Mouse (Mus musculus): ENCODE measurements around the gene Tiam1. TPM values are rescaled to one million over a fixed set of nuclear protein-coding genes. Genes with fewer than 3 reads are reported as not detected.

Gene Tiam1
- polyA plus RNA-seq, 1 experiment from 2014 or later, result 4.2 TPM

DNA sequence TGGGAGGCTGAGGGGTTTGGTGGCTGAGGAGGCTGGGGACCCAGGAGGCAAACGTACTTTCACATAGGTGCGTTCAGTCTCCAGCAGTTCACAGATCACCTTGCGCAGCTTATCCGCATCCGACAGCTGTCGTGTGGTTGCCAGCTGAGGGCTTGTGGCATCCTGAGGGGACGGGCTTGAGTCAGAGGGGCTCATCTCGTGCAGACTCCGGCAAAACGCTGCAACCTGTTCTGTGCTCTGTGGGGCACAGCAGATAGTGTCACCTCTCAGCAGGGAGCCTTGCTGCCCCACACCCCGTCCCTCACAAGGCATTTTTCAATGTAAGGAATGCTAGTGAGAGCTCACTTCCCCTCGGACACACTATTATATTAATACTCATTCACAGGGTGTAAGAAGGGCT, 330.7 kb downstream of the Tiam1 start:
- no peak for ATAC-seq (ENCODE audit: insufficient read depth)
- no peaks in the 10 kb centered on the region for H3K9me3 ChIP-seq (replicated peaks)
- peaks cover 19% of the 10 kb centered on the region for H3K4me1 ChIP-seq (replicated peaks)
- H3K27me3 ChIP-seq, result peaks cover 15% of the 10 kb centered on the region
- WGBS (ENCODE audit: insufficient replicate concordance), result 53% methylated on average over 12 of the region's 12 CpGs
- no peak overlapping the region for H3K27ac ChIP-seq (replicated peaks)
- H3K36me3 ChIP-seq (replicated peaks), result 0 out of 2 replicates have a peak, but pooled peaks cover 7% of the 10 kb centered on the region
- no peak overlapping the region for H3K9ac ChIP-seq
- no peak overlapping the region for H3K4me3 ChIP-seq (replicated peaks)
- no peak overlapping the region for H3K4me2 ChIP-seq

DNA sequence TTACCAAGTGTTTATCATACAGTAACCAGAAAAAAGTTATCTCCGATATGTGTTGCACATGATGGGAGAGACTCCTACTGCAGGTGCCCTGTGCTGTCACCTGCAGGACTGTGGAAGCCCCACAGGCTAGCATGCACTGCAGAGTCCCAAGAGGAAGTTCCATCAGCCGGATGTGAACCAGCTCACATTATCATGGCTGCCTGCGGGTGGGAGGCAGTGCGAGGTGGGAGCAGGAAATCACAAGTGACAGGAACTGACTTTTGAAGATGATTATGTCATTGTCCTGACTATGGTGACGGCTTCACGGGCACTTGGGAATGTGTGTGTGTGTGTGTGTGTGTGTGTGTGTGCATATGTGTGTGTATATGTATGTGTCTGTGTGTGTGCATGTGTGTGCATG, 333.2 kb downstream of the Tiam1 start:
- no peak overlapping the region for H3K9ac ChIP-seq
- H3K27ac ChIP-seq (replicated peaks), result no peak overlapping the region
- WGBS (ENCODE audit: insufficient replicate concordance), result 41% methylated on average over 6 of the region's 6 CpGs
- ATAC-seq (ENCODE audit: insufficient read depth), result no peak
- H3K36me3 ChIP-seq (replicated peaks), result 0 out of 2 replicates have a peak, but pooled peaks cover 7% of the 10 kb centered on the region
- H3K9me3 ChIP-seq (replicated peaks), result no peaks in the 10 kb centered on the region
- H3K4me1 ChIP-seq (replicated peaks), result 0 out of 2 replicates have a peak, but pooled peaks cover 4% of the 10 kb centered on the region
- no peaks in the 10 kb centered on the region for H3K27me3 ChIP-seq
- H3K4me3 ChIP-seq (replicated peaks), result no peak overlapping the region
- no peak overlapping the region for H3K4me2 ChIP-seq

DNA sequence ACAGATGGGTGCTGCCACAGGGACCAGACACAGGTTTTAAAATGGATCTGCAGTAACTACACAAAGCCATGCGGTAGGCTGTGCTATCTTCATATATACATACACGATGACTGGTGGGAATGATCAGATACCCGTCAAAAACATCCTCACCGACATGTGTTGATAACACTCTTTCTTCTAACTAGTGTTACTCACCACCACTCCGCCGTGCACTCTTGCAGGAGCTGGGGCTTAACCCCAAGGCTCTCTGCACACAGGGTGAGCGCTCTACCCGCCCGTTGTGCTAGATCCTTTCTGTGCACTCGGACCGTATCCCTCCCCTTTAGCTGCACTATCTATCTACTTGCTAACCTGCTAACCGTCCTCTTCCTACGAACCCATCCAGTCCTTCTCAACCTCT, 335.4 kb downstream of the Tiam1 start:
- no peak overlapping the region for H3K4me2 ChIP-seq
- 24% methylated on average over 13 of the region's 13 CpGs for WGBS (ENCODE audit: insufficient replicate concordance)
- H3K4me3 ChIP-seq (replicated peaks), result no peak overlapping the region
- no peak overlapping the region for H3K9ac ChIP-seq
- H3K9me3 ChIP-seq (replicated peaks), result no peaks in the 10 kb centered on the region
- no peaks in the 10 kb centered on the region for H3K4me1 ChIP-seq (replicated peaks)
- no peaks in the 10 kb centered on the region for H3K27me3 ChIP-seq
- 0 out of 2 replicates have a peak, but pooled peaks cover 10% of the 10 kb centered on the region for H3K36me3 ChIP-seq (replicated peaks)
- no peak overlapping the region for H3K27ac ChIP-seq (replicated peaks)
- 0 out of 2 replicates have a peak, but pooled peaks have one; percentile 22 for ATAC-seq (ENCODE audit: insufficient read depth)

DNA sequence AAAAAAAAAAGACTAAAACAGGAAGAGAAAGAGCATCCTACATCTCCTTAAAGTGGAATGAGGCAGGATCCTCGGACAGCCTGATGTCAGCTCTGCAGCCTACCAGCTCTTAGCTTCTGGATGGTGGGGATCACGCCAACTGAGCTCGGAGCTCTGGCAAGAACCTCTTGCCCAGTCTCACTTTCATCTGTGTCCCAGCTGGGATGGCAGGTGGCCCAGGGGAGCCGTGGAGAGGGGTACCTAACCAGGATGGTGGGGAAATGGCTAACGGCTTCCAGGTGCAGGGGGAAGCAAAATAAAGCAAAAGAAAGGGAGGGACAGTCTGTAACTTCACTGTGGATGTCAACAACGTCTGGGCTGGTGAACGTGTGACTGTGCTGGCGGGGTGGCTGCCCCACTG, 337.6 kb downstream of the Tiam1 start:
- no peak for ATAC-seq (ENCODE audit: insufficient read depth)
- Histone ChIP-seq H3K27ac (replicated peaks) (no peak overlapping the region), H3K4me3 (replicated peaks) (no peak overlapping the region), H3K4me2 (no peak overlapping the region), H3K27me3 (no peaks in the 10 kb centered on the region), H3K4me1 (replicated peaks) (no peaks in the 10 kb centered on the region), H3K9me3 (replicated peaks) (no peaks in the 10 kb centered on the region), H3K36me3 (replicated peaks) (0 out of 2 replicates have a peak, but pooled peaks cover 5% of the 10 kb centered on the region), H3K9ac (no peak overlapping the region)
- 66% methylated on average over 8 of the region's 8 CpGs for WGBS (ENCODE audit: insufficient replicate concordance)

DNA sequence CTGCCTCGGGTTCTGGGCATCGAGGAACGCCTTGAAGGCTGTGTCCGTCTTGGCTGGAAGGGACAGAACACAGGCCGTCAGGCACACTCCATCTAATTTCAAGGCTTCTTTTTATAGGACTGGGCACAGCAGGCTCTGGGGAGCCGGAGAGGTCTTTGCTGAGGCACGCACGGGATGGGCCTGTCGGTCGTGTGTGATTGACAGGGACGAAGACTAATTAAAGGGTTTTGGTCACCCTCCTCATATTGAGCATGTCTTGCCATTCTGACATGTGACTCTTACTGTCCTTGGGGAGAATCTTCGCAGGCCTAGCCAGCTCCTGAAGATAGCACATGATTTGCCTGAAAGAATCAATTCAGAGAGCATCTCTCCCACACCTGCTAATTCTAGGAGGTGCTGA, 338.4 kb downstream of the Tiam1 start:
- H3K9ac ChIP-seq, result no peak overlapping the region
- H3K4me3 ChIP-seq (replicated peaks), result no peak overlapping the region
- WGBS (ENCODE audit: insufficient replicate concordance), result 80% methylated on average over 12 of the region's 12 CpGs
- H3K27ac ChIP-seq (replicated peaks), result no peak overlapping the region
- ATAC-seq (ENCODE audit: insufficient read depth), result no peak
- H3K36me3 ChIP-seq (replicated peaks), result 0 out of 2 replicates have a peak, but pooled peaks cover 3% of the 10 kb centered on the region
- H3K4me1 ChIP-seq (replicated peaks), result no peaks in the 10 kb centered on the region
- H3K4me2 ChIP-seq, result no peak overlapping the region
- H3K9me3 ChIP-seq (replicated peaks), result no peaks in the 10 kb centered on the region
- H3K27me3 ChIP-seq, result no peaks in the 10 kb centered on the region

DNA sequence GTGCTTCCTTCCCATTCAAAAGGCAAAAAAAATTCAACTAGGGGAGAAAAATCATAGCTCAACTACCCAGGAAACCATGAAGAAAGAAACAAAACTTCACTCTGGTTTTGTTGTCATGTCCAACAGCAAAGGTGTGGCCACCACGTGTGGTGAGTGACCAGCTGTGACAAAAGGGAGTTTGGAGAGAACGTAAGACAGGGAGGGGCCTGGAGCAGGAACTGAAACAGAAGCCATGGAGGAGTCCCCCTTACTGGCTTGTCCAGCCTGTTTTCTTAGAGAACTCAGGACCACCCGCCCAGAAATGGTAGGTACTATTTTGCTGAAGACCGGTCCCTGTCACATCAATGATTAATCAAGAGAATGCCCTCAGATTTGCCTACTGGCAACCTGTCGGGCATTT, 342.1 kb downstream of the Tiam1 start:
- no peak overlapping the region for H3K4me2 ChIP-seq
- no peaks in the 10 kb centered on the region for H3K27me3 ChIP-seq
- no peaks in the 10 kb centered on the region for H3K4me1 ChIP-seq (replicated peaks)
- no peak overlapping the region for H3K4me3 ChIP-seq (replicated peaks)
- H3K9me3 ChIP-seq (replicated peaks), result no peaks in the 10 kb centered on the region
- no peak overlapping the region for H3K9ac ChIP-seq
- WGBS (ENCODE audit: insufficient replicate concordance), result 70% methylated on average over 5 of the region's 5 CpGs
- H3K36me3 ChIP-seq (replicated peaks), result 0 out of 2 replicates have a peak, but pooled peaks cover 3% of the 10 kb centered on the region
- ATAC-seq (ENCODE audit: insufficient read depth), result no peak
- H3K27ac ChIP-seq (replicated peaks), result no peak overlapping the region

DNA sequence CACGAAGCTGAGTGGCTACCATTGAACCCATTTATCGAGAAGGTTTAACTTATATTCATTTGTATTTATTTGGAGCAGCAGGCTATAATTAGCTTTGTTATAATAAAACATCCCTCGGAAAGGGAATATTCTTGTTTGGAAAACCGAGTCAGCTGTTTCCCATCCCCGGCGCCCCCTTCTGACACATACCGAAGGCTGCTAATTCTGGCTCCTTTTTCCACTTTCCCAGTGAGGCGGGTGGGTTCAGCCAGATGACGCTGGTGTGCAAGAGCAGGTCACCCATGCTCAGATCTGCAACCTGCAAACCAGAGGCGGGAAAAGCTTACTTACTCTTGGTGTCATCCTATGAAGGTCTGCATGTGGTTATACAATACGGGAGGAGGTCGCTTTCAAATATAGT, 343.8 kb downstream of the Tiam1 start:
- Histone ChIP-seq H3K4me3 (replicated peaks) (no peak overlapping the region), H3K4me2 (no peak overlapping the region), H3K9me3 (replicated peaks) (no peaks in the 10 kb centered on the region), H3K27me3 (no peaks in the 10 kb centered on the region), H3K4me1 (replicated peaks) (no peaks in the 10 kb centered on the region), H3K9ac (no peak overlapping the region), H3K27ac (replicated peaks) (no peak overlapping the region), H3K36me3 (replicated peaks) (0 out of 2 replicates have a peak, but pooled peaks cover under 1% of the 10 kb centered on the region)
- ATAC-seq (ENCODE audit: insufficient read depth), result no peak
- WGBS (ENCODE audit: insufficient replicate concordance), result 74% methylated on average over 12 of the region's 12 CpGs

DNA sequence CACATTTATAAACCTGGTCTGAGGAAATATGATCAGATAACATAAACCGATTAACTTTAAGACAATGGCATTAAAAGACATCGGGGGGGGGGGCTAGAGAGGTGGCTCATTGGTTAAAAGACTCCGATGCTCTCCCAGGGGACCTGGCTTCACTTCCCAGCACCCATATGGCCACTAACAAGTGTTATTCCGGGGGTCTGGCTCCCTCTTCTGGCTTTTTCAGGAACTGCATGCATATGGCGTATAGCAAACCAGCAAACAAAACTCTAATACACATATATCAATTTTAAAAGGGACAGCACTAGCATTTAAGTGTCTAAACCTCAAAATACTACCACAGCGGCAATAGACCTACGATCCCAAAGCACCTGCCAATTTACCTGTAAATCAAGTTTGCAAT, 347.0 kb downstream of the Tiam1 start:
- H3K9me3 ChIP-seq (replicated peaks), result no peaks in the 10 kb centered on the region
- ATAC-seq (ENCODE audit: insufficient read depth), result no peak
- H3K4me1 ChIP-seq (replicated peaks), result no peaks in the 10 kb centered on the region
- no peak overlapping the region for H3K9ac ChIP-seq
- H3K27me3 ChIP-seq, result no peaks in the 10 kb centered on the region
- no peak overlapping the region for H3K4me3 ChIP-seq (replicated peaks)
- no peak overlapping the region for H3K4me2 ChIP-seq
- no peaks in the 10 kb centered on the region for H3K36me3 ChIP-seq (replicated peaks)
- H3K27ac ChIP-seq (replicated peaks), result no peak overlapping the region
- 70% methylated on average over 7 of the region's 7 CpGs for WGBS (ENCODE audit: insufficient replicate concordance)

DNA sequence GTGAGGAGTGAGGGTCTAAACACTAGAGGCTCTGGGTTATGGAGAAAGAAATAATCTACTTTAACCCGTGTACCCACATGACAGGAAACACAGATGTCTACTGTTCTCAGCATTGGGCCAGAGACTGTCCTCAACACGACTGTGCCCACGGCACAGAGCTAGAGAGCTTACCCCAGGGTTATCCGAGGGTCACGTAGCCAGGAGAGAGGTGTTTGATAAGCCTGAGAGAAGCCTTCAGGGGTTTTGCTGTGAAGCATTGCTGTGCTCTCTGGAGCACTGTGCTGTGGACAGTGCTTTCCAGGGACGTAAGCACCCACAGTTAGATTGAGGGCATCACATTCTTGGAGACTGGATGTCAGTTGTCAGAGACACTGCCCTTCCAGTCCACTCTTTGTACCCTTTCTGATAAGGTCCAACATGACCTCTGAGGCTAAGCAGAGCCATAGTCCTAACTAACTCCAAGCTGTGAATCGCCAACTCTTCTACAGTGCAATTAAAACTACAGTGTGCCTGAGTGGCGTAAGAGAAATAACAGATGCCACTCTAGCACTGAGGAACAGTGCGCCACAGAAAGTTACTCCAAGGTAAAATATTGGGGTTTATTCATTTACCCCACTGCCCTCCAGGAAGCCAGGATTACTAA, 353.7 kb downstream of the Tiam1 start:
- 70% methylated on average over 9 of the region's 9 CpGs for WGBS (ENCODE audit: insufficient replicate concordance)
- ATAC-seq (ENCODE audit: insufficient read depth), result no peak
- H3K4me3 ChIP-seq (replicated peaks), result no peak overlapping the region

DNA sequence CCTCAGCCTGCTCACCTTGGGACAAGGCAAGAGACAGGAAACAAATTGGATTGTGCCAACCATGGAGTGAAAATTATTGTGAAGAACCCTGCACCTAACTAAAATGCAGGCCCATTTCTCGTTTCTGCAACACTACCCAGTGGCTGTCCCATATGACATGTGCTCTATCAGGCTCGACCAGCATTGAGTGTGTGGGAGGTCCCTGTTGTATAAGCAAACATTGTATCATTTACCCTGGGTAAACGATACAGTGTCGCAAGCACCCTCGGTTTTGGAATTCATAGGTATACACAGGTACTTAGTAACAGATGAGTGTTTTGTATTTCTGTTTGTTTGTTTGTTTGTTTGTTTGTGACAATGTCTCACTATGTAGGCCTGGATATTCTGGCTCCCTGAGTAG, 357.8 kb downstream of the Tiam1 start:
- no peaks in the 10 kb centered on the region for H3K36me3 ChIP-seq (replicated peaks)
- H3K27me3 ChIP-seq, result no peaks in the 10 kb centered on the region
- H3K9ac ChIP-seq, result no peak overlapping the region
- H3K4me2 ChIP-seq, result no peak overlapping the region
- WGBS (ENCODE audit: insufficient replicate concordance), result 61% methylated on average over 5 of the region's 5 CpGs
- no peaks in the 10 kb centered on the region for H3K9me3 ChIP-seq (replicated peaks)
- H3K27ac ChIP-seq (replicated peaks), result no peak overlapping the region
- 0 out of 2 replicates have a peak, but pooled peaks cover 5% of the 10 kb centered on the region for H3K4me1 ChIP-seq (replicated peaks)
- ATAC-seq (ENCODE audit: insufficient read depth), result peak; percentile 66
- no peak overlapping the region for H3K4me3 ChIP-seq (replicated peaks)

More for the DNA sequence above, 353.7 kb downstream of the Tiam1 start:
- Histone ChIP-seq H3K4me2 (no peak overlapping the region), H3K36me3 (replicated peaks) (no peaks in the 10 kb centered on the region), H3K9ac (no peak overlapping the region), H3K27ac (replicated peaks) (no peak overlapping the region), H3K4me1 (replicated peaks) (0 out of 2 replicates have a peak, but pooled peaks cover 5% of the 10 kb centered on the region), H3K9me3 (replicated peaks) (no peaks in the 10 kb centered on the region), H3K27me3 (no peaks in the 10 kb centered on the region)

DNA sequence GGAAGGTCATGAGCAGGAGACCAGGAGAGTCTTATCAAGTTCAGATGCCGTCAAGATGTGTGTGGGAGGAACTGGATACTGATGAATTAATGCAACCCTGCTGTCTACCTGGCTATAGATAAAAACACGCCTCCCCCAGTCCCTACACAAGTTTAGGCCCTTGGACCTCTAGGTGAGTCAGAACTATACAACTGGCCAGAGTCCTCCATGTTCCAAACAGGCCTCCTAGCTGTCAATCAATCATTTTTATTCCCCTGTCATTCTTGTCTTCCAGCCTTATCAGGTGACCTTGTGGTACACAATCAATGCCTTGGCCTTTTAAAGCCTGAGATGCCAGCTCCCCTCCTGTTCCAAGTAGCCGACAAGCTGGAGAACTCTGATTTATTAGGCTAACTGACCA, 363.9 kb downstream of the Tiam1 start:
- WGBS (ENCODE audit: insufficient replicate concordance), result 55% methylated on average over 3 of the region's 3 CpGs
- ATAC-seq (ENCODE audit: insufficient read depth), result no peak

DNA sequence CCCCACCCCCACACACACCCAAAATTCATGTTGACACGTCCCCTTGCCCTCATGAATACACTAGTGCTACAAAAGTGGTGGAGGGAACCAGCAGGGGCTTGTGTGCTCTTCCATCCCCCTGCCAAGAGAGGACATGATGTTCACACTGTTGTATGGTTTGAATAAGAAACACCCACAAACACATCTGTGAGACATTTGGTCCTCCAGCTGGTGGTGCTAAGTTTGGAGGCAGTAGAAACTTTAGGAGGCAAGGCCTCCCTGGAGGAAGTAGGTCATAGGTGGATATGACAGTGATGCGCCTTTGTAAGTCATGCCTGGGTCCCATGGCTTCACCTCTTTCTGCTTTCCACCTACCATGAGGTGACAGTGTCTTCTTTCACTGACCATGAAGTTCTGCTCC, 366.1 kb downstream of the Tiam1 start:
- H3K4me2 ChIP-seq, result no peak overlapping the region
- no peaks in the 10 kb centered on the region for H3K27me3 ChIP-seq
- no peaks in the 10 kb centered on the region for H3K9me3 ChIP-seq (replicated peaks)
- H3K36me3 ChIP-seq (replicated peaks), result no peaks in the 10 kb centered on the region
- WGBS (ENCODE audit: insufficient replicate concordance), result 55% methylated on average over 2 of the region's 2 CpGs
- H3K27ac ChIP-seq (replicated peaks), result no peak overlapping the region
- no peak overlapping the region for H3K9ac ChIP-seq
- no peak for ATAC-seq (ENCODE audit: insufficient read depth)
- H3K4me3 ChIP-seq (replicated peaks), result no peak overlapping the region
- H3K4me1 ChIP-seq (replicated peaks), result peaks cover 9% of the 10 kb centered on the region

More for the DNA sequence above, 363.9 kb downstream of the Tiam1 start:
- Histone ChIP-seq H3K4me1 (replicated peaks) (no peaks in the 10 kb centered on the region), H3K27me3 (no peaks in the 10 kb centered on the region), H3K9me3 (replicated peaks) (no peaks in the 10 kb centered on the region), H3K4me3 (replicated peaks) (no peak overlapping the region), H3K27ac (replicated peaks) (no peak overlapping the region), H3K4me2 (no peak overlapping the region), H3K9ac (no peak overlapping the region), H3K36me3 (replicated peaks) (no peaks in the 10 kb centered on the region)
